Mouse (Mus musculus) kidney, postnatal 25 days (tissue): ENCODE results near the gene Gm20532.

ENCODE experiments used
- DNase-seq, 2 experiments: peaks; one replicate each; pipeline ENCODE4 v3.0.0; 2021; ENCODE audit warnings: mixed read lengths in 2 of 2

Gm20532 gene

GRCm38 (mm10) chr2:26573807-26574206 lies 12.6 kb upstream of the Gm20532 start:
- no peak for DNase-seq

- DNase-seq: no peak
These were observed 11.6 kb upstream of the Gm20532 start for GRCm38 (mm10) chr2:26574862-26575261.

GRCm38 (mm10) chr2:26575378-26575777 lies 11.1 kb upstream of the Gm20532 start:
- no peak for DNase-seq

- DNase-seq: peak; percentile 78 to 91
These were observed 10.6 kb upstream of the Gm20532 start for GRCm38 (mm10) chr2:26575865-26576264.

- no peak for DNase-seq
These were observed 10.0 kb upstream of the Gm20532 start for GRCm38 (mm10) chr2:26576462-26576861.

GRCm38 (mm10) chr2:26578369-26578768 lies 8.1 kb upstream of the Gm20532 start:
- peak; percentile 73 to 92 for DNase-seq

- DNase-seq: no peak
These were observed 6.7 kb upstream of the Gm20532 start, which contains the start of gene Egfl7 for GRCm38 (mm10) chr2:26579714-26580113. Gene Egfl7 (plus strand): TSS chr2:26580014.

- peak; percentile 60 to 77 for DNase-seq
These were observed 5.7 kb upstream of the Gm20532 start for GRCm38 (mm10) chr2:26580751-26581150.

- peak; percentile 76 to 80 for DNase-seq
These were observed 4.2 kb upstream of the Gm20532 start for GRCm38 (mm10) chr2:26582203-26582602.

- DNase-seq: peak; percentile 49 to 52
These were observed 3.7 kb upstream of the Gm20532 start for GRCm38 (mm10) chr2:26582741-26583140.

GRCm38 (mm10) chr2:26583640-26584039 lies 2.8 kb upstream of the Gm20532 start:
- peak; percentile 79 to 90 for DNase-seq

GRCm38 (mm10) chr2:26585713-26586112 lies 726 bp upstream of the Gm20532 start:
- DNase-seq: no peak

GRCm38 (mm10) chr2:26587044-26587405 lies 586 bp downstream of the Gm20532 start:
- no peak for DNase-seq

GRCm38 (mm10) chr2:26588573-26588972 lies 2.1 kb downstream of the Gm20532 start:
- DNase-seq: no peak

GRCm38 (mm10) chr2:26589284-26589683 lies 2.8 kb downstream of the Gm20532 start:
- DNase-seq: no peak

GRCm38 (mm10) chr2:26590282-26590681 lies 3.8 kb downstream of the Gm20532 start:
- no peak for DNase-seq

GRCm38 (mm10) chr2:26590962-26591361 lies 4.5 kb downstream of the Gm20532 start:
- no peak for DNase-seq

GRCm38 (mm10) chr2:26591416-26591815 lies 5.0 kb downstream of the Gm20532 start:
- DNase-seq: no peak

- peak in 1 of 2 experiments; percentile 61 for DNase-seq
These were observed 7.0 kb downstream of the Gm20532 start for GRCm38 (mm10) chr2:26593211-26594021.

GRCm38 (mm10) chr2:26594022-26594346 lies 7.5 kb downstream of the Gm20532 start:
- DNase-seq: peak; percentile 79 to 83

- DNase-seq: no peak
These were observed 8.1 kb downstream of the Gm20532 start for GRCm38 (mm10) chr2:26594461-26594933.

- DNase-seq: peak; percentile 72 to 86
These were observed 8.7 kb downstream of the Gm20532 start for GRCm38 (mm10) chr2:26594934-26595724.

- peak in 1 of 2 experiments; percentile 35 for DNase-seq
These were observed 9.4 kb downstream of the Gm20532 start for GRCm38 (mm10) chr2:26595725-26596435.
